ENCODE assay signal across 8 mouse cellular contexts in genomic region chr10:59900174-59900435, GRCm38 (mm10). TPM values are rescaled to one million over a fixed set of nuclear protein-coding genes. Genes with fewer than 3 reads are reported as not detected.
A peak's percentile ranks its signal among the peaks of the same experiment; 100 is the strongest.
DNase-seq lines count a peak whose midpoint lies in the region; ATAC-seq and TF ChIP-seq lines count a peak whose summit lies in the region.

No protein-coding gene starts in this region.

- peaks cover 16% of the 10 kb centered on the region for H3K4me1 ChIP-seq in cerebellum, adult 2 months (ENCODE audit: control insufficient read depth, insufficient read depth, low read length)
- H3K4me1 ChIP-seq in megakaryocyte, embryonic 14.5 days, result peaks cover 92% of the 10 kb centered on the region
- H3K4me1 ChIP-seq in limb, embryonic 15.5 days, result peaks cover 79% of the 10 kb centered on the region
- H3K4me1 ChIP-seq in stomach, embryonic 16.5 days (ENCODE audit: control insufficient read depth, insufficient read depth, low read length), result peaks cover 51% of the 10 kb centered on the region

- no peak for TF ChIP-seq POLR2A in cerebellum, adult 2 months (IDR thresholded peaks at IDR 0.05; ENCODE audit: borderline replicate concordance, insufficient read depth, low read length)

- no peak for DNase-seq in cerebellum, adult 2 months
- no peak for DNase-seq in cerebellum, adult 11 months
- DNase-seq in frontal cortex, postnatal 25 days (ENCODE audit: low spot score in 2 of 2), result no peak

- H3K9me3 ChIP-seq in megakaryocyte, embryonic 14.5 days, result no peaks in the 10 kb centered on the region
- H3K9me3 ChIP-seq in limb, embryonic 15.5 days, result no peaks in the 10 kb centered on the region
- no peaks in the 10 kb centered on the region for H3K9me3 ChIP-seq in stomach, embryonic 16.5 days (replicated peaks; ENCODE audit: control insufficient read depth, low read length)

- 40% methylated on average over 4 of the region's 4 CpGs for WGBS in cerebellum, adult 2 months
- 18% methylated on average over 4 of the region's 4 CpGs for whole genome bisulfite sequencing in limb, embryonic 15.5 days
- 23% methylated on average over 4 of the region's 4 CpGs for WGBS in stomach, embryonic 16.5 days

- H3K9ac ChIP-seq in limb, embryonic 15.5 days, result no peak overlapping the region
- H3K9ac ChIP-seq in stomach, embryonic 16.5 days (ENCODE audit: low read length), result peak overlapping the region; percentile 57

- no peak for ATAC-seq in megakaryocyte, adult 5-6 weeks (ENCODE audit: poor library complexity, severe bottlenecking)
- peak; percentile 16; the same call in 1 of the 2 replicates for ATAC-seq in limb, embryonic 15.5 days (ENCODE audit: insufficient number of reproducible peaks, low FRiP score, low TSS enrichment, low read depth)
- ATAC-seq in stomach, embryonic 16.5 days (ENCODE audit: insufficient read depth, low FRiP score), result no peak
- no peak for ATAC-seq in frontal cortex, adult (ENCODE audit: low TSS enrichment)

- no peaks in the 10 kb centered on the region for H3K27me3 ChIP-seq in cerebellum, adult 2 months (ENCODE audit: control insufficient read depth, insufficient read depth, low read length)
- no peaks in the 10 kb centered on the region for H3K27me3 ChIP-seq in megakaryocyte, embryonic 14.5 days (replicated peaks)
- H3K27me3 ChIP-seq in limb, embryonic 15.5 days, result no peaks in the 10 kb centered on the region
- no peaks in the 10 kb centered on the region for H3K27me3 ChIP-seq in stomach, embryonic 16.5 days (ENCODE audit: control insufficient read depth, insufficient read depth, low read length)

- H3K4me3 ChIP-seq in cerebellum, adult 2 months (replicated peaks; ENCODE audit: insufficient read depth, low read depth, low read length), result no peak overlapping the region
- peak overlapping the region; percentile 88 for H3K4me3 ChIP-seq in megakaryocyte, embryonic 14.5 days (replicated peaks)
- H3K4me3 ChIP-seq in limb, embryonic 15.5 days, result no peak overlapping the region
- 0 out of 2 replicates have a peak overlapping the region, but pooled peaks have one; percentile 4 for H3K4me3 ChIP-seq in stomach, embryonic 16.5 days (replicated peaks; ENCODE audit: low read length)

- no peak for TF ChIP-seq CTCF in cerebellum, adult 2 months (IDR thresholded peaks at IDR 0.05; ENCODE audit: borderline replicate concordance, insufficient read depth, low read depth, low read length)

- peak overlapping the region; percentile 38; the same call in 1 of the 2 replicates for H3K4me2 ChIP-seq in limb, embryonic 15.5 days
- peak overlapping the region; percentile 39 for H3K4me2 ChIP-seq in stomach, embryonic 16.5 days (ENCODE audit: low read depth, low read length)

- H3K36me3 ChIP-seq in megakaryocyte, embryonic 14.5 days (replicated peaks; ENCODE audit: low read length), result peaks cover 38% of the 10 kb centered on the region
- peaks cover 33% of the 10 kb centered on the region for H3K36me3 ChIP-seq in limb, embryonic 15.5 days
- peaks cover 14% of the 10 kb centered on the region; the same call in 1 of the 2 replicates for H3K36me3 ChIP-seq in stomach, embryonic 16.5 days (ENCODE audit: control insufficient read depth, insufficient read depth, low read length)

- H3K27ac ChIP-seq in cerebellum, adult 2 months (ENCODE audit: insufficient read depth, low read length), result peak overlapping the region; percentile 65
- peak overlapping the region; percentile 94 for H3K27ac ChIP-seq in limb, embryonic 15.5 days
- peak overlapping the region; percentile 96 for H3K27ac ChIP-seq in stomach, embryonic 16.5 days (ENCODE audit: low read length)

RNA-seq across cellular contexts. Expression of gene Dnajb12, which starts 20.7 kb away (rescaled TPM):
- polyA plus RNA-seq in cerebellum, adult 2 months (2012; rRNA removed), result 48.6 and 52.3 TPM in 2 replicates
- polyA plus RNA-seq in megakaryocyte, embryonic 14.5 days (2012; ENCODE audit: insufficient read depth, low replicate concordance), result 68.2 and 87.1 TPM in 2 replicates
- 21.9 and 26.0 TPM in 2 replicates for total RNA-seq in megakaryocyte, adult 5-6 weeks (2015)
- total RNA-seq in megakaryocyte, adult 5-6 weeks (2017), result 17.3 and 18.5 TPM in 2 replicates
- 19.5 and 22.9 TPM in 2 replicates for polyA plus RNA-seq in limb, embryonic 15.5 days (2015; fragmentation: Nextera tagmentation; extraction: Ambion mirVana)
- polyA plus RNA-seq in stomach, embryonic 16.5 days (2015; fragmentation: Nextera tagmentation; extraction: Ambion mirVana), result 20.4 and 26.1 TPM in 2 replicates

RNA-seq across cellular contexts. Expression of gene Ddit4, which starts 51.5 kb away (rescaled TPM):
- 48.3 and 53.9 TPM in 2 replicates for polyA plus RNA-seq in cerebellum, adult 2 months (2012; rRNA removed)
- 33.2 and 44.6 TPM in 2 replicates for polyA plus RNA-seq in megakaryocyte, embryonic 14.5 days (2012; ENCODE audit: insufficient read depth, low replicate concordance)
- 2.2 and 2.4 TPM in 2 replicates for total RNA-seq in megakaryocyte, adult 5-6 weeks (2015)
- 0.94 and 1.2 TPM in 2 replicates for total RNA-seq in megakaryocyte, adult 5-6 weeks (2017)
- 63.6 and 77.1 TPM in 2 replicates for polyA plus RNA-seq in limb, embryonic 15.5 days (2015; fragmentation: Nextera tagmentation; extraction: Ambion mirVana)
- 30.4 and 34.8 TPM in 2 replicates for polyA plus RNA-seq in stomach, embryonic 16.5 days (2015; fragmentation: Nextera tagmentation; extraction: Ambion mirVana)

Comparison
In these comparisons a context has a peak if more than half of its experiments do, and no peak if none do; other contexts are left out.
1. H3K4me3 ChIP-seq: peak in megakaryocyte, embryonic 14.5 days (single experiment) and stomach, embryonic 16.5 days (single experiment); none in cerebellum, adult 2 months (single experiment) and limb, embryonic 15.5 days (single experiment).
2. Peak in every context shown above with its lines, with median percentiles within 50 percentile points of each other: H3K27ac ChIP-seq.